Mouse (Mus musculus) spleen, adult 18-20 months (tissue): ENCODE data around the gene Efna5.

ENCODE experiments used
- DNase-seq, 2 experiments: peaks; one replicate each; pipeline ENCODE4 v3.0.0; 2022; ENCODE audit warnings: mixed read lengths in 2 of 2

Gene Efna5

DNA sequence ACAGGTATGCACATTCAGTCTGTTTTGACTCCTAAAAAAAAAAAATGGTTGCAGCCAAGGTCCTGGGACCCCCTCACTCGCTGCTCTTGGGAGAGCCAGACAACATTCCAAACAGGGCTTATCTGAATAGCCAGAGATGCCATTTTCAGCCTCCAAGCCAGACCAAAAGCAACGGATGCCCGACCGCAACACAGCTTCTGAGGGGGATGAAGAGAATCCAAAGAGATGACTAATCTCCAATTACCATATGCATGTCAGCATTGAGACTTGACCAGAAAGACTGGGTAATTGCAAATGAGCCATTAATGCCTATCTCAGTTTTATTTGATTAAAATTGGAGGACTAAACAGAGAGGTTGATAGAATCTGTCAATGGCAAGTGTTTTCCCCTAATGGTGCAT is 188.9 kb downstream of the Efna5 start:
- DNase-seq: no peak

DNA sequence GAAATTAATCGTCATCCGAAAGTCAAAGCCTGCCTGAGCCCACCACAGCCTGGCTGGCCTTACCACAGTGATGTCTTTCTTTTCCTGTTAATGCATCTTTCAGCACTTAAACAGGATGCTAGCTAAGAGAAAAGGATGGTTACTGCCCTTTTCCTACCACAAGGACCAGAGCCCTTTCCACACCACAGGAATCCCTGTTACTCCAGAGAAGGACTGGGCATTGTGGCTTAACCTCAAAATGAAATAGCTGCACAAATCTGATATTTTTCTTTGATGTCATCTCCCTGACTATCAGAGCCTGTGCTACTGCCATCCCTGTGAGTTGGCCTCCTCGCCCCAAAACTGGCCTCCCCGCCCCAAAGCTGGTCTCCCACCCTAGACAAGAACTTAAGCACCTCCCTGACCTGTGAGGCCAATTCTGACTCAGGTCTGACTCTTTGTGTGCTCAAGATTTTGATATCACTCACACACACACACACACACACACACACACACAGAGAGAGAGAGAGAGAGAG is 189.9 kb downstream of the Efna5 start:
- DNase-seq: no peak

DNA sequence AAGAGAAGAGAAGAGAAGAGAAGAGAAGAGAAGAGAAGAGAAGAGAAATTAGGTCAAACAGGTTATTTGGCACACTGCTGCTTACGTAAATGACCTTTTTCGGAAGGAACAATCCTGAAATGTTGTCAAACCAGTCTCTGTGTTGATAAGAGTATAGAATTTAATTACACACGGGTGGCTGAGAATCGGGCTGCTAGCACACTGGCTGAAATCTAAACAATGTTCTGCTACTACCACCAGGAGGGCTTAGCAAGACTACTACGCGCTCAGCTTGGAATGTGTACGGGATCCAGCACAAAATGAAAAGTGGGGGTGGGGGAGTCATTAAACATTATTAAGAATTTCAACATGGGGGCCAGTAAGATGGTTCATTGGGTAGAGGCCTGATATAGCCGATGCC is 190.9 kb downstream of the Efna5 start:
- no peak for DNase-seq

DNA sequence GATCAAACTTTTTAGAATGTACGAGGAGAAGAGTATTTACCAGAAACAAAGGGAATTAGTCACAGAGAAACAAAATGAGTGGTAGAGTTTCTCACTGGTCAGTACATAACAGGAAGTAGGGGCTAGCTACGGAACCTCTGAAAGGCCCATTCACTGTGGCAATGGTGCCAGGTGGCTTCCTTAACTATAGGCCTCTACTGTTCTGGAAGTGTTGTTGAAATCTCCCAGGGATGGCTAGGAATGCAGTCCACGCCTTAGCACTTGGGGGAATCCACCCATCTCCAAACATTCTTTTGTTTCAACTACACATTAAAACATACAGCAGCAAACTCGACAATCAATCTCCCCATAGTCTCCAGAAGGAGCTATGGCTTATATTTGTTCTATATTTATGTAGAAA is 191.5 kb downstream of the Efna5 start:
- no peak for DNase-seq

DNA sequence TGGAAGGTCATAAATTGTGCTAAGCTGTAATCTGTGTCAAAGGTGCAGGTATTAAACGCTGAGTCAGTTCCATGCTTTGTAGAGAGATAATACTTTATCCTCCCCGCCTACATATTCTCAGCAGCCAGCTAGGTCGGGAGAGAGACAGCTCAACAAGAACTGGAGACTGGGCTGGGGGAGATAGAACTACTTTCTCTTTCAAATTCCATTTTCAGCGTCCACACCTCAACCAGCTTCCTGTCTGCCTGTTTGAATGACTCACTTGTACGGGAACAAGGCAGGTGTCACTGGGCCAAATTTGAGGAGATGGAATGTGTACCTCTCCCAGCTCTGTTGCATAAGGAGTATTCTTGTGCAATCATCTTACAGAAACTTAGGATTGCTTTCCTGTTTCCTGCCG is 193.7 kb downstream of the Efna5 start:
- DNase-seq: no peak

DNA sequence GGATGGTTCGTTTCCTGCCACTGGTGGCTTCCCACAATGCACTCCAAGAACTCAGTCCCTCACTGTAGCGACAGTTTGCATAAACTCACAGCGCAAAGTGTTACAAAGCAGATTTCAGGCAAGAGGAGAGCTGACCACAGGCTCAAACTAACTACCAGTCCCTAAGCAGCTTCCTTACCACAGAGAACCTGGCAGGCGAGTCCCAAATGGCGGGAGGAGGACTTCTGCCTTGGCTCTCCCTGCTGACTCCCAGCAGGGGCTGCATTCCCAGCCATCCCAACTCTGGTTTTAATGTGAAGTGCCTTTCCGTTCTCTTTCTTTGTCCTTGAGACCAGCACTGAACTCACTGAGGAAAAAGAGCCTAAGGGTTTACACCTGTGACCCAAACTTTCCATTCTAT is 195.9 kb downstream of the Efna5 start:
- DNase-seq: no peak

DNA sequence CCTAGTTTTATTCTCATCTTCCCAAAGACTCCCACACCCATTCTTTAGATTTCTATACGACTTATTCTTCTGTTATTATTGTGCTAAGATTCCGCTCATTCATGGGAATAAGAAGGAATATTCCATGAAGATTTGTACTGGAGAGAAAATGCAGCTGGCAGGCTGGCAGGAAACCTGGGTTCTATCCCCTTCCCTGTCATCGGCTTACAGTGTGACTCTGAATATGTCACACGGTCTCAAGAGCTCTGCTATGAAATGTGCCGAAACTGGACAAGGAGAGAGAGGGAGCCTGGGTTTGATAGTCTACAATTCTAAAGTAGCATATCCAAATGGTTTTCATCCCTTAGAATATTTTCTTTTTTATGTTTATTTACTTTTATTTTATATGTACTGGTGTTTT is 198.0 kb downstream of the Efna5 start:
- DNase-seq: no peak

DNA sequence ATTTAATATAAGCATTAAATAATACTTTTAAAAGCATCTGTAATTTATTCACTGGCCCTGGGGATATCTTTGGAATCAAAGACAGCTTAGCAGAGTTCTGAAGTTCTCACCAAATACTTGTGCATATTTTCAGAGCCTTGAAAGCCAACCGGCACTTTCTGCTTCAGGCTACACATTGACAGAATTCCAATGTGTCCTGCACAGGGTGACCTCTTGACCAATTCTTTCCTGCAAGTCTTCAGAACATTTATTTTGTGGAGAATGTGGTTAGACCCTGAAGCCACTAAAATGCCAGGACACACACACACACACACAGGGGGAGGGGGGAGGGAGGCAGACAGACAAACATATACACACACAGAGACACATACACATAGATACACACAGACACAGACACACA is 199.4 kb downstream of the Efna5 start:
- DNase-seq: no peak

DNA sequence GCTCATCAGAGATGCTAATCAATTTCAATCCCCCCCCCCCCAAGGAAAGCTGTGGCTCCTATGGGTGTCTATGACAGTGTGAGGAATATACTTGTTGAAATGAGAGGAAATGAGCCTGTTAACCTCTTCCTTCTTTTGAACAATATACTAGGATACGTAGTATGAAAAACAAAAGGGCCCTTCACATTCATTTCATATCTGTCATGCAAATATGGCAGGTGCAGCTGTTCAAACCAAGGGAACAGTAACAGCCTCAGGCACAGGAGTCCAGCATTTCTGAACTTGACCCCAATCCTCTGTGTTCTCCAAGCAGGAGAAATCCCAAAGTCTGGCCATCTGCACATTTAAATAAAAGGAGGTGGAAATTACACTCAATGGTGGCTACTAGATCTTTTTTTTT is 200.4 kb downstream of the Efna5 start:
- no peak for DNase-seq

DNA sequence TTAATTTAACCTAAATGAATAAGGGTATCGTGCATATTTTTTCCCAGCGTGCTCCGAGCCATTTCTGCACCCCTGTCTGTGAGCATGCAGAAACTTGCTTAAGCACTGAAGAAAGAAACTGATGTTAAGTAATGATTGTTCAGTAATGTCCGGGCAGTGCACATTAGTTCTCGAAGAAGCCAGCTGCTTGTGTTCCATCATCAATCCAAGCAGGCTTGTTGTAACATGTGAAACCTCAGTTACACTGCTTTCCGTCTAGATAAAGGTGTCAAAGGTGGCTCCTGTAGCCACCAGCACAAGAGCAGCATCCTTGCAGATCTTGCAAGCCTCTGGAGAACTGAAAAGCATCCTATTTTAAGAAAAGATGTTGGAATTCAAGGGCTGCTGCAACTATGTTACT is 204.3 kb downstream of the Efna5 start:
- no peak for DNase-seq

DNA sequence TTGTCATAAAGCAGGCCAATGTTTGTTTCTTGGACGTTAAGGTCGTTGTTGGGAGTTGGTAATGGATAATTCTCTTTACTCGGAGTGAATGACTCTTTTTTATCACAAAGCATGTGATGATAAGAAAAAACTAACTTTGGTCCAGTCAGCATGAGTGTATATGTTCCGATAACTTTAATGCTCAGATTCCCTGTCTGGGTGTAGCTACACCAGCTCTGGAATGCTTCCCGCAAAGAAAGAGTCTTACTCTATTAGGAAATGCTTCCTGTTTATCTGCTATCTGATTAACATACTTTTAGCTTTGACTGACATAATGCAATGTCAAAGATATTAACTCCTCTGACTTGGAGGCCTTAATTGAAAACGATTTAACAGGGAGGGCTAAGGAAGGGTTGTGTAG is 204.7 kb downstream of the Efna5 start:
- no peak for DNase-seq

DNA sequence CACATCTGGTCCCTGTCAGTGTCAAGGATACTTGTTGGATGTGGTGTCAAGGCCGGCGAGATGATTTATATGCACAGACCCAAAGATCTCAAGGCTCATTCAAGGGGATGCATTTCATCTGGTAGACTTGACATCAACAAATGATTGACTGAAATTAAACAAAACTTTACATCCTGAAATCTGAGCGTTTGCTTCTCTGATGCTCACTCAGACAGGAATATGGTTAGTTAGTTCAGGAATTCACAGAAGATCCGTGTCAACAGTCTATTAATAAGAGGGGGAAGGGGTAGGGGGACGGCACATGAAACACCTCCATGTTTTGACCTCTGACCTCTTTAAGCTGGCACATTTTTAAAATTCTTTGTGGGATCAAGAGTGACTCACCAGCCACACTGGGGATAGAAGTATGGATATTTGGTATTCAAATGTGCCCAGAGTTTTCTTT is 205.3 kb downstream of the Efna5 start:
- no peak for DNase-seq

DNA sequence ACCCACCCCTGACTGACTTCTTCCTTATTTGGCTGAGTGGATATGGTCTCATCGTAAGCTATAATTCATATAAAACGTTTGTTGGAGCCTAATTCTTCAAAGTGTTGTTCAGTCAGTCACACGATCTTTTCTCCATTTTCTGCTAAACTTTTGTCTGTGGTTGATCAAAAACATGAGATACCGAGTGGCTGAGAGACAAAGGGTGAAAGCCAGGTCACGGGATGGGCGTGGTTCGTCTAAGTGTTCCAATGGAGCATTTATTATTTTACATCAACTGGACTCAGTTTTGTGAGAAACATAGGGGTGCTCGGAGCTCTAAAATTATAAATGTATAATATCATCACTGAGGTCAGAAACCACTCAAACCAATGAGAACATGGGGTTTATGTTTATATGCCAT is 209.0 kb downstream of the Efna5 start:
- no peak for DNase-seq

DNA sequence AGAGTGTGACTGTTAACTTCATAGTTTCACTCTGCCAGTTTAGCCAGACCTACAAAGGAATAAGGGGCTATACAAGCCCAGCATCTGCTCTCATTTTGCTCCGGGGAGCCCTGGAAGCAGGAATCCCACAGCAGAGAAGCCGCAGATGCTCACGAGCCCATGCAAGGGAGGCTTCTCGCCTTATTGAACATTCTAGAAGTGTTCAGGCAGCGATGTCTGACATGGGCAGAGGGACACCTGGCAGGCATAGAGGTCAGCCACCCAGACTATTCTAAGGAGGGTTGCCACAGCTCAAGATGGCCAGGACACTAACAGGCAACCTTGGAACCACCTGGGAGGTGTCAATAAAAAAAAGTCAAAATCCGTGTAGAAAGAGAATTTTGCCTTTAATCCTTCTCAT is 214.4 kb downstream of the Efna5 start:
- DNase-seq: no peak

DNA sequence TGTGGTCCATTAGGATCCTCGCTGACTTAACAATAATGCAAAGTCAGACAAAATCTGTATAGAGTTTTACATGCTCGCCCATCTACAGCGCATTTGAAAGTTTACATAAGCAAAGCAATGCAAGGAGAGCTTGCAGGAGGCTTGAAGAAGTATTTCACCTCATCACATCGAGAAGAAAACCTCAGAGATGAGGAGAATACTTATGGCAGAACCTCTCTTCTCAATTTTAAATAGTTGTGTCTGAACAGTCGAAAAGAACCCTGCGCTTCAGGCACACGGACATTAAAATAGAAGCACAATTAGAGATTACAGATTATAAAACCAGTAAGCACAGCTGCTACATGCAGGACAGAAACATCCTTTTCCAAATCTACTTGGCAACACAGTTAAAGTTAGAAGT is 215.3 kb downstream of the Efna5 start:
- no peak for DNase-seq

DNA sequence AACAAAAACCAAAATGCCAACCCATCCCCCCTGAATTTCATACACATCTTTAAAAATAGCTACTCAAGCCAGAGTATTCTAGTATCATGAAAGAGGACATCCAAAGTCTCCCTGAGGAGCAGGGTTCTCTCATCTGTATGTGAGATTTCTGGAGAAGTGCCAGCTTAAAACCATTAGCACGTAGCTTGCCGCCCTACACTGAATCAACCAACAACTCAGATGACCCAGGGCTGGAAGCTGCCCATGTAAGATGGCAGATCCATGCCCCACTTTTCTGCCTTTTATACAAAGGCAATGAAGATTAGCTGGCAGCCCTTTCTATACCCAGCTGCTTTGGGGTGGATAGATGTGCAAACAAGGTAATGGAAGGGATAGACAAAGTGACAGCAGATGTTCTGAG is 216.4 kb downstream of the Efna5 start:
- no peak for DNase-seq

DNA sequence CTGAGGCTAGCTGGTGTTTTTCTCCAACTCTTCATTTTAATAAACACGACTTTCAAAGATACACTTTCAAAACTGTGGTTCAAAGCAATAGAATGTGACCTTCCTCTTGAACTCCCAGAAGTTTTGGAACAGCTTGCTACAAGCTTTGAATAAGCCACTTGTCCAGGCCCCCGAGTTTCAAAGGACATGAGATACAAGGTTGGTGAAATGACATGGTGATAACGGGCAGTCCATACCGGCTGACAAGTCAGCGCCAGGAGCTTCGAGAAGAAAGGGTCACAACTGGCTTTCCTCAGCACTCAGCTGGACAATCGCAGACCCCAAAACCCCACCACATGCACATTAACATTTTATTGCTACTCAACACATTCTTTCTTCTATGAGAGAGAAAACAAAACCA is 219.3 kb downstream of the Efna5 start:
- no peak for DNase-seq

DNA sequence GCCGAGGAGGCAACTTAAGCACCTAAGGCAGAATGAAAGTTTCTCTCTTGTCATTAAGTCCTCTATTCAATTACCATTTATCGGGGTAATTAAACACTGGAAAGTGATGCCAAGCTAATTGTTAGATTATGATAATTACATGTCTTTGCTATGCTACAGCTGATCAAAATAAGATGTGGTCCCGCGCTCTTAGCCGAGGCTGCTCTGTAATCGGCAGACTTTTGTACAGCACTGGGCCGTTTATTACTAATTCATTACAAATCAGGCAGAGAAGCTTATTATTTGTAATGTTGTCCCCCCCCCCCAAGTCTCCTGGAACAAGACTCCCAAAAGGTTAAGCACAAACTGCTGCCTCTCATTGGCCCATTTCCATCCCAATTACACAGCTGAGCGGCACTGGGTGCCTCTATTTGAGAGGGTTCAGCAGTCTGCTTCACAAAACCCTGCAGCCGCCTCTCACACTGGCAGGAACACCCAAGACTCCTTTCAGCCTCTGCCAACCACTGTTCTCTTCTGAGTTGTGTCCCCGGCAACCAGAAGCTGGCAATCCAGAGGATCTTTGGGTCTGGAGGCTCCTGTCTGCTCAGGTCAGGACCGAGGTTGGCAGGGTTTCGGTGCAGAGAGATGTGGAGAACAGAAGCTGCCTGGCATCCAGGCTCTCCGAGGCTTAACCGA is 221.5 kb downstream of the Efna5 start:
- no peak for DNase-seq

DNA sequence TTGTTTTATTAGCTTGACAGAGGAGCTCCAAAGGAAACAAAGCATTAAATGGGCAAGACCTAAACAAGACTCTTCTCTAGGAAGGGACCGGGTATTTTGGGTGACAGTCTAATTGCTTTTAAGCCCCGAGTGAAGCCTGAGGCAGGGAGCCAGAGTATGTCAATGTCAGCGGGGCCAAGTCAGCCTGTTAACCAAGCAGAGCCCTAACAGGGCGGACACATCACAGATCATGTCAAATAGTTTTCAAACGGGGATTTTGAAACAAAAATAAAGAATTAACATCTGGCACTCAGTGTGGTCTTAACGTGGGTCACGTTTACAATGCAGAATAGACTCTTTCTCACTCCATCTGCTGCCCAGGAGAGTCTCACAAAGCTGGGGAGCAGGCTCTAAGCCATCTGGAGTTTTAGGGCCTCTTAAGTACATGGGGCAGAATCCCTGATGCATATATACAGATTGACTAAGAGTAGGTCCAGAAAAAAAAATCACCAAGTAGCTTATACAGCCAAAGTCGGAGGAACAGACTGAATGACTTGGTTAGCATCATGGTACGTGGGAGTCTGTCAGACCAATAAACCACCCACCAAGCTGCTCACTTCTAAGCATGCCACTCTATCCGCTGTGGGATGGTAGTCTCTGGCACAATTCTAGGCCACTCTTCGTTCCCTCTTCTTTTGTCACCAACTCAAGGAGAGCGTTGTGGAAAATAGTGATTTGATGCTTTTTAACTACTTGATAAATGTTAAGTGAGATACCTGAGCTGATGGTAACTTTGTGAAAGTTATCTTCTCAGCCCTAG is 223.1 kb downstream of the Efna5 start:
- DNase-seq: no peak

DNA sequence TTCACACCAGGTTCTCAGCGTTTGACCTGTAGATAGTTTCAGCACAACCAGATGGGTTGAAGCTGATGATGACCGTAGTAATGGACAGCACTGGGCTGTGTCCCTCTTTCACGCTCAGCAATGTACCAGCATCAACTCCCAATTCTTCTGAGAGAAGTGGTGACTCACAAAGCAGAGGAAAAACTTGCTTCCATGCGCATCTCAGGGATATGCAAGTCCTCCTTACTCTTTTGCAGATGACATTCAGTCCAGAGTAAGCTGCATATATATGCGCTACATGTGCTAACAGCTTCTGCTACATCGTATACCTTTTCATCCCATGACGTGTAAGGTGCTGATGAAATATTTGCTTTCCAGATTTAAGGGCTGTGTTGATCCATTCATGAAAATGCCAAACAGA is 224.1 kb downstream of the Efna5 start:
- no peak for DNase-seq

DNA sequence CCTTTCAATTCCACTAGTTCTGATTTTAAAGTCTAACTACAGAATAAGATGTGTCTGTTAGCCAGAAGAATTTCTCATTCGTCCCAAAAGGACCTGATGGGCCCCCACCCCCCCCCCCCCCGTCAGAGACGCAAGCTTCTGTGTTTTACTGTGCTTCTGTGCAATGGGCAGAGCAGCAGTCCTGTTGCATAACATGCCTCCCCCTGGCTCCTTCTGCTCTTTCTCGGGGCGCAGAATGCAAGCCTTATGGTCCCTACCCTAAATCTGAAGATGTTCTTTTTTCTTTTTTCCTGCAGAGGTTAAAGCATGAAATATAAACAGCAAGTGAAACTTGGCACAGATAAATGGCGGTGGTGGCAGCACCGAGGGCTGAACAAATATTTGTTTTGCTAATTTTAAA is 224.5 kb downstream of the Efna5 start:
- DNase-seq: no peak

DNA sequence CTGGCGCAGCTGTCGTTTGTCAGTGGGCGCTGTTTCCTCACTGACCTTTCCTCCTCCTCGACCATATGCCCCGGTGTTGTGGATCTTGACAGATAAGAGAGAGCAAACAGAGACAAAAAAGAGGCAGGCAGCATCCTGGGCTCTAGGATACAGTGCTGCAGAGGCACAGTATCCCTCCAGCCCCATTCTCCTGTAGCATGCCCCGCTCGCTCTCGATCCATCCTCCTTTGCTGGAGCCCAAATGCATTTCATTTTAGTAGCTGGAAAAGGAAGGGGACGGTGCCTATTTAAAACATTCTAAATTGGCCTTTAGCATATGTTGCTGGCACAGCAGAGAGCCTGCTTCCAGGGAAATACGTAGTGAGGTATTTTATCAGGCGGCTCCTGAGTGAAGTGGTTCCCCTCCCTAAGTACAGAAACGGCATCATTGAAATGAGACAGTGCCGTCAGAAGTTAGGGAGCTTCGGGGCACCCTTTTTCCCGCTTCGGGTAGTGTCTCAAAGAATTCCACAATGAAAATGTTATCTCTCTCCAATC is 225.2 kb downstream of the Efna5 start:
- DNase-seq: no peak

DNA sequence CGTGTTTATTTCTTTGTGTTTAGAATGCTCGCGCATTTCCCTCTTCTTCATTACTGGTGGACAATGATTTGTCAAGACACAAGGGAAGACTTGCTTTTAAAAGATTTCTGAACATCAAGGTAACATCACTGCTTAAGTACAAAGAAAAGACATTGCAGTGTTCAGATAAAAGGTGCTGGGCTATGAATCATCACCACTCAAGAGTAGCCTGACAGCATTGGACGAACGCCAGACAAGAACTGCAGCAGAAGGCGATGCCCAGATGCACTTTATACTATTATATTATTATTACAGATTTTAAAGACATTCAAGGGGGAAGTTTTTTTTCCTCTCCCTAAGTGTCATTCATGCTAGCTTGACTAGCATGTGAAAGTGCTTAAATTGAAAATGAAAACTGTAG is 228.7 kb downstream of the Efna5 start:
- no peak for DNase-seq

DNA sequence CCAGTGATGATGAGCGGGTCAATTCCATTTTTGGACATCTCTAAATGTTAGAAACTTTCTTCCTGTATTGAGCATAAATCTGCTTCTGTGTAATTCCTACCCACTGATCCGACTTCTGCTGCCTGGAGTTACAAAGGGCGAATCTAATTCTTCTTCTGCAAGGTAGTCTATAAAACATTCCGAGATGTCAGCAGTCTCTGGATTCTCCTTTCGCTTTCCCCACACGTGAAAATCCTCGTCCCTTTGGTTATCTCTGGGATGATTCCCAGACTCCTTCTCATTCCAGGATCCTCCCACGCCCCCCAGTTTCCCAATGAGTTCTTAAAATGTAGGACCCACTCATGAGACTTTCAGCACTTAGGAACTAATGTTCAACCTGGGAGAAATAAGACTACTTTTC is 229.4 kb downstream of the Efna5 start:
- no peak for DNase-seq
